Mouse (Mus musculus): ENCODE measurements around the gene Gm45753. TPM values are rescaled to one million over a fixed set of nuclear protein-coding genes. Genes with fewer than 3 reads are reported as not detected.

Gm45753 gene
- total RNA-seq, 1 experiment, result not detected

GRCm38 (mm10) chr8:45254194-45254842 is 53.9 kb downstream of the Gm45753 start:
- Histone ChIP-seq H3K4me3 (ENCODE audit: insufficient read depth in 1 of 2, low read depth in 1 of 2, low read length in 2 of 2, poor library complexity in 1 of 2, severe bottlenecking in 1 of 2) (no peak overlapping the region), H3K9me3 (ENCODE audit: control insufficient read depth, insufficient read depth, low read depth, low read length) (no peaks in the 10 kb centered on the region), H3K27ac (ENCODE audit: insufficient read depth, low read depth, low read length, poor library complexity, severe bottlenecking) (no peak overlapping the region), H3K36me3 (ENCODE audit: control insufficient read depth, insufficient read depth, low read length, poor library complexity, severe bottlenecking) (no peaks in the 10 kb centered on the region), H3K4me1 (ENCODE audit: control insufficient read depth in 2 of 2, insufficient read depth in 2 of 2, low read length in 2 of 2, poor library complexity in 1 of 2) (peaks cover 2 to 4% of the 10 kb centered on the region in 2 experiments; a peak in 1 of 4 replicates), H3K9ac (ENCODE audit: insufficient read depth, low read depth, low read length, poor library complexity, severe bottlenecking) (no peak overlapping the region)
- DNase-seq (ENCODE audit: low read depth, low spot score), result no peak
- TF ChIP-seq CHD2 (IDR thresholded peaks at IDR 0.05; ENCODE audit: low read depth, low read length) (no peak), HCFC1 (IDR thresholded peaks at IDR 0.05; ENCODE audit: borderline replicate concordance, insufficient read depth, low read length) (no peak), ZC3H11A (IDR thresholded peaks at IDR 0.05; ENCODE audit: borderline replicate concordance, low read depth, low read length) (no peak), MAFK (IDR thresholded peaks at IDR 0.05; ENCODE audit: insufficient read depth, low read depth, low read length) (no peak), ZNF384 (IDR thresholded peaks at IDR 0.05; ENCODE audit: low read depth, low read length) (no peak)
- in situ Hi-C loops (cut with MboI; ENCODE audit: low sequenced_read_pairs in 2 of 2, unreplicated experiment in 2 of 2), result no loop called here

DNA sequence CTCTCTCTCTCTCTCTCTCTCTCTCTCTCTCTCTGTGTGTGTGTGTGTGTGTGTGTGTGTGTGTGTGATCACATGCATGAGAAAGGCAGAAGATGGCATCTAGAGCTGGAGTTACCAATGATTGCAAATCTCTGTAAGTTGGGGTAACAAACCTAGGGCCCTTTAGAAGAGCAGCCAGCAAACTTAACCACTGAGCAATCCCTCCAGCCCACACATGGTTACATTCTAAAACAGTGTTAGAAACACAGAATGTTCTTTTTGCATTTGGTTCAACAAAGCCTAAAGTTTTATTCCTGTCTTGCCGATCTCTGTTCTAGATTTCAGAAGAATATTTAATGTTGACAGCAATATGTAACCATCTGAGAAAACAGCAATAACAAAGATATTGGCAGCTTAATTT is 54.7 kb downstream of the Gm45753 start:
- in situ Hi-C loops (cut with MboI; ENCODE audit: low sequenced_read_pairs in 2 of 2, unreplicated experiment in 2 of 2), result no loop called here
- Histone ChIP-seq H3K9me3 (ENCODE audit: control insufficient read depth, insufficient read depth, low read depth, low read length) (no peaks in the 10 kb centered on the region), H3K36me3 (ENCODE audit: control insufficient read depth, insufficient read depth, low read length, poor library complexity, severe bottlenecking) (no peaks in the 10 kb centered on the region), H3K4me3 (ENCODE audit: insufficient read depth in 1 of 2, low read depth in 1 of 2, low read length in 2 of 2, poor library complexity in 1 of 2, severe bottlenecking in 1 of 2) (no peak overlapping the region), H3K4me1 (ENCODE audit: control insufficient read depth in 2 of 2, insufficient read depth in 2 of 2, low read length in 2 of 2, poor library complexity in 1 of 2) (peaks cover 5 to 7% of the 10 kb centered on the region in 2 experiments; a peak in 3 of 4 replicates), H3K9ac (ENCODE audit: insufficient read depth, low read depth, low read length, poor library complexity, severe bottlenecking) (no peak overlapping the region), H3K27ac (ENCODE audit: insufficient read depth, low read depth, low read length, poor library complexity, severe bottlenecking) (no peak overlapping the region)
- TF ChIP-seq CHD2 (IDR thresholded peaks at IDR 0.05; ENCODE audit: low read depth, low read length) (no peak), ZNF384 (IDR thresholded peaks at IDR 0.05; ENCODE audit: low read depth, low read length) (no peak), ZC3H11A (IDR thresholded peaks at IDR 0.05; ENCODE audit: borderline replicate concordance, low read depth, low read length) (no peak), MAFK (IDR thresholded peaks at IDR 0.05; ENCODE audit: insufficient read depth, low read depth, low read length) (no peak), HCFC1 (IDR thresholded peaks at IDR 0.05; ENCODE audit: borderline replicate concordance, insufficient read depth, low read length) (no peak)
- no peak for DNase-seq (ENCODE audit: low read depth, low spot score)

DNA sequence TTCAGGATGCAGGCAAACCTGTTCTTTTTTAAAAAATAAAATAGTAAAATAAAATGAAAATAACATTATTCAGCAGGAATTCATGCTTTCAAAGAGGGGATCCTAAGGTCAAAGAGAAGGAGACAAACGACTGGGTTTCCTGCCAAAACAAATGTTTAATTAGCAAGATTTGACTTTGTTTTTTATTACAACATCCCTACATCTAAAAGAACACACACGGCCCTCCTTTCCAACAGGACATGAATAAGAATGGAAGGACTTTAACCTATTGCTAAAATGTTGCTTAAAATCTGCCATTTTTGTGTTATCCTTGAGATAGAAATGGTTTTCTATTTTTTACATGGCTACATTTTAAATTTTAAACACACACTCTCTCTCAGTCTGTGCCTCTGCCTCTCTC is 55.2 kb downstream of the Gm45753 start:
- no peaks in the 10 kb centered on the region for H3K36me3 ChIP-seq (ENCODE audit: control insufficient read depth, insufficient read depth, low read length, poor library complexity, severe bottlenecking)
- H3K4me3 ChIP-seq (ENCODE audit: insufficient read depth in 1 of 2, low read depth in 1 of 2, low read length in 2 of 2, poor library complexity in 1 of 2, severe bottlenecking in 1 of 2), result no peak overlapping the region
- in situ Hi-C loops (cut with MboI; ENCODE audit: low sequenced_read_pairs in 2 of 2, unreplicated experiment in 2 of 2), result no loop called here
- H3K27ac ChIP-seq (ENCODE audit: insufficient read depth, low read depth, low read length, poor library complexity, severe bottlenecking), result no peak overlapping the region
- no peak overlapping the region for H3K9ac ChIP-seq (ENCODE audit: insufficient read depth, low read depth, low read length, poor library complexity, severe bottlenecking)
- H3K9me3 ChIP-seq (ENCODE audit: control insufficient read depth, insufficient read depth, low read depth, low read length), result no peaks in the 10 kb centered on the region
- TF ChIP-seq ZC3H11A (IDR thresholded peaks at IDR 0.05; ENCODE audit: borderline replicate concordance, low read depth, low read length), result no peak
- no peak for TF ChIP-seq MAFK (IDR thresholded peaks at IDR 0.05; ENCODE audit: insufficient read depth, low read depth, low read length)
- TF ChIP-seq CHD2 (IDR thresholded peaks at IDR 0.05; ENCODE audit: low read depth, low read length), result no peak
- no peak for DNase-seq (ENCODE audit: low read depth, low spot score)
- peaks cover 5 to 8% of the 10 kb centered on the region in 2 experiments; a peak in 3 of 4 replicates for H3K4me1 ChIP-seq (ENCODE audit: control insufficient read depth in 2 of 2, insufficient read depth in 2 of 2, low read length in 2 of 2, poor library complexity in 1 of 2)

- in situ Hi-C loops (cut with MboI; ENCODE audit: low sequenced_read_pairs in 2 of 2, unreplicated experiment in 2 of 2), result no loop called here
- TF ChIP-seq HCFC1 (IDR thresholded peaks at IDR 0.05; ENCODE audit: borderline replicate concordance, insufficient read depth, low read length) (no peak), CHD2 (IDR thresholded peaks at IDR 0.05; ENCODE audit: low read depth, low read length) (no peak), MAFK (IDR thresholded peaks at IDR 0.05; ENCODE audit: insufficient read depth, low read depth, low read length) (no peak), ZC3H11A (IDR thresholded peaks at IDR 0.05; ENCODE audit: borderline replicate concordance, low read depth, low read length) (no peak), ZNF384 (IDR thresholded peaks at IDR 0.05; ENCODE audit: low read depth, low read length) (no peak)
- Histone ChIP-seq H3K9me3 (ENCODE audit: control insufficient read depth, insufficient read depth, low read depth, low read length) (no peaks in the 10 kb centered on the region), H3K4me1 (ENCODE audit: control insufficient read depth in 2 of 2, insufficient read depth in 2 of 2, low read length in 2 of 2, poor library complexity in 1 of 2) (peaks cover 9 to 10% of the 10 kb centered on the region in 2 experiments; a peak in 3 of 4 replicates), H3K9ac (ENCODE audit: insufficient read depth, low read depth, low read length, poor library complexity, severe bottlenecking) (no peak overlapping the region), H3K27ac (ENCODE audit: insufficient read depth, low read depth, low read length, poor library complexity, severe bottlenecking) (no peak overlapping the region), H3K4me3 (ENCODE audit: insufficient read depth in 1 of 2, low read depth in 1 of 2, low read length in 2 of 2, poor library complexity in 1 of 2, severe bottlenecking in 1 of 2) (no peak overlapping the region), H3K36me3 (ENCODE audit: control insufficient read depth, insufficient read depth, low read length, poor library complexity, severe bottlenecking) (no peaks in the 10 kb centered on the region)
- DNase-seq (ENCODE audit: low read depth, low spot score), result no peak
Observed at GRCm38 (mm10) chr8:45246307-45246706, 62.0 kb downstream of the Gm45753 start.

All from ES-E14 (cell line).